In the genomic region with DNA sequence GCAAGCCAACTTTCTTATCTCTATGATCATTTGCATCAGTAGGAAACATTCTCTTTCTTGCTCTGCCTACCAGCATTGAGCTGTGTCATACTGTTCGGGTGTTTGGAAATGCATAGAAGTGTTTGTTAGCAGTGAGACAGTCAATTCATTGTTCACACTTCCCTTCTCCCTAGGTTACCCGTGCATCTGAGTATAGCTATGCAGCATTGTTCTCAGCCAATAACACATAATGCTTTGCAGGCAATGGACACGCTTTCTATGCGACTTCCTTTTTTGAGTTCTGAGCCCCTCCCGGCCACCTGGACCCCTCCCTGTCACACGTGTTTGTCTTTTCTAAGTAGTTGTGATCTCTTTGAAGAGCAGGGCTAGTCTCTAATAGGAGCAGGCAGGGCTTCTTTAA, we compare ENCODE assay signal across 13 mouse cellular contexts.
DNase-seq lines count a peak whose midpoint lies in the region; ATAC-seq and TF ChIP-seq lines count a peak whose summit lies in the region.
"Had no signal": no experiment of that assay in that cellular context is flagged by ENCODE, and none has a peak within 500 bp of the region (broad histone marks: within the 10 kb centered on the region; RNA-seq: fewer than 3 reads in every experiment).

No protein-coding gene starts in this region.

- 38% methylated on average over 6 of the region's 6 CpGs for WGBS in hindbrain, embryonic 13.5 days
- WGBS in hindbrain, embryonic 16.5 days: 40% methylated on average over 6 of the region's 6 CpGs

- TF ChIP-seq CTCF in cortical plate, adult 2 months (IDR thresholded peaks at IDR 0.05; ENCODE audit: extremely low read depth, insufficient read depth, low read length): no peak

- TF ChIP-seq POLR2A in cortical plate, adult 2 months (IDR thresholded peaks at IDR 0.05; ENCODE audit: extremely low read depth, insufficient read depth, low read length): no peak

- H3K4me3 ChIP-seq in hindbrain, embryonic 13.5 days: no peak overlapping the region
- H3K4me3 ChIP-seq in hindbrain, embryonic 16.5 days (ENCODE audit: low read length): no peak overlapping the region
- H3K4me3 ChIP-seq in cortical plate, adult 2 months (ENCODE audit: insufficient read depth, low read length): no peak overlapping the region
- H3K4me3 ChIP-seq: embryonic facial prominence, embryonic 12.5 days; megakaryocyte, embryonic 14.5 days had no signal

- no peaks in the 10 kb centered on the region for H3K36me3 ChIP-seq in hindbrain, embryonic 13.5 days
- no peaks in the 10 kb centered on the region for H3K36me3 ChIP-seq in hindbrain, embryonic 16.5 days (ENCODE audit: control insufficient read depth, insufficient read depth, low read length)
- H3K36me3 ChIP-seq: embryonic facial prominence, embryonic 12.5 days had no signal

- H3K9me3 ChIP-seq in hindbrain, embryonic 13.5 days: no peaks in the 10 kb centered on the region
- H3K9me3 ChIP-seq in hindbrain, embryonic 16.5 days (ENCODE audit: control insufficient read depth, low read length): no peaks in the 10 kb centered on the region
- H3K9me3 ChIP-seq: embryonic facial prominence, embryonic 12.5 days; megakaryocyte, embryonic 14.5 days had no signal

- peak; percentile 40 for DNase-seq in thymus, postnatal 0 days (ENCODE audit: low spot score)
- no peak for DNase-seq in thymus, postnatal 36 days
- DNase-seq in spleen, postnatal 36 days (ENCODE audit: low spot score in 2 of 2): peak; percentile 78
- DNase-seq in frontal cortex, postnatal 10 days (ENCODE audit: low spot score in 2 of 2): no peak
- DNase-seq in cerebellum, adult 8-10 months: no peak
- DNase-seq: cerebellum, adult 9-10 months; liver had no signal

- H3K27ac ChIP-seq in hindbrain, embryonic 13.5 days: 0 out of 2 replicates have a peak overlapping the region, but pooled peaks have one; percentile 8
- no peak overlapping the region for H3K27ac ChIP-seq in hindbrain, embryonic 16.5 days (ENCODE audit: low read depth, low read length)
- H3K27ac ChIP-seq in cortical plate, adult 2 months (ENCODE audit: insufficient read depth, low read length): peak overlapping the region; percentile 62; the same call in 1 of the 2 replicates
- H3K27ac ChIP-seq: embryonic facial prominence, embryonic 12.5 days; kidney, postnatal 0 days had no signal

- peaks cover 39% of the 10 kb centered on the region for H3K4me1 ChIP-seq in hindbrain, embryonic 13.5 days (replicated peaks)
- peaks cover 11% of the 10 kb centered on the region for H3K4me1 ChIP-seq in hindbrain, embryonic 16.5 days (ENCODE audit: control insufficient read depth, insufficient read depth, low read depth, low read length)
- H3K4me1 ChIP-seq in cortical plate, adult 2 months (ENCODE audit: control insufficient read depth, insufficient read depth, low read length): peaks cover 12% of the 10 kb centered on the region

- no peak for ATAC-seq in hindbrain, embryonic 13.5 days (ENCODE audit: low FRiP score)
- ATAC-seq in hindbrain, embryonic 16.5 days: no peak

- H3K9ac ChIP-seq in hindbrain, embryonic 13.5 days: no peak overlapping the region
- no peak overlapping the region for H3K9ac ChIP-seq in hindbrain, embryonic 16.5 days (ENCODE audit: low read depth, low read length)
- H3K9ac ChIP-seq: embryonic facial prominence, embryonic 12.5 days had no signal

- no peaks in the 10 kb centered on the region for H3K27me3 ChIP-seq in hindbrain, embryonic 13.5 days
- H3K27me3 ChIP-seq in hindbrain, embryonic 16.5 days (replicated peaks; ENCODE audit: control insufficient read depth, insufficient read depth, low read length): no peaks in the 10 kb centered on the region
- H3K27me3 ChIP-seq: embryonic facial prominence, embryonic 12.5 days; megakaryocyte, embryonic 14.5 days had no signal

- H3K4me2 ChIP-seq in hindbrain, embryonic 13.5 days: no peak overlapping the region
- H3K4me2 ChIP-seq in hindbrain, embryonic 16.5 days (ENCODE audit: low read length): no peak overlapping the region
- H3K4me2 ChIP-seq: embryonic facial prominence, embryonic 12.5 days had no signal

Comparison
In these comparisons a context has a peak if more than half of its experiments do, and no peak if none do; other contexts are left out.
1. DNase-seq: peak in thymus, postnatal 0 days (single experiment) and spleen, postnatal 36 days (2 of 2); none in thymus, postnatal 36 days (0 of 2), frontal cortex, postnatal 10 days (0 of 2) and cerebellum, adult 8-10 months (single experiment).